Mouse (Mus musculus): ENCODE data around the gene Klrb1b.

The Klrb1b gene

GRCm38 (mm10) chr6:128826132-128826531, at the start of gene Klrb1b, which contains the start of gene Gm44511:
TSS of gene Klrb1b (minus strand) at chr6:128826331.
TSS of gene Gm44511 (minus strand) at chr6:128826315.
- no peak for DNase-seq (ENCODE audit: low spot score in 2 of 2)

DNA sequence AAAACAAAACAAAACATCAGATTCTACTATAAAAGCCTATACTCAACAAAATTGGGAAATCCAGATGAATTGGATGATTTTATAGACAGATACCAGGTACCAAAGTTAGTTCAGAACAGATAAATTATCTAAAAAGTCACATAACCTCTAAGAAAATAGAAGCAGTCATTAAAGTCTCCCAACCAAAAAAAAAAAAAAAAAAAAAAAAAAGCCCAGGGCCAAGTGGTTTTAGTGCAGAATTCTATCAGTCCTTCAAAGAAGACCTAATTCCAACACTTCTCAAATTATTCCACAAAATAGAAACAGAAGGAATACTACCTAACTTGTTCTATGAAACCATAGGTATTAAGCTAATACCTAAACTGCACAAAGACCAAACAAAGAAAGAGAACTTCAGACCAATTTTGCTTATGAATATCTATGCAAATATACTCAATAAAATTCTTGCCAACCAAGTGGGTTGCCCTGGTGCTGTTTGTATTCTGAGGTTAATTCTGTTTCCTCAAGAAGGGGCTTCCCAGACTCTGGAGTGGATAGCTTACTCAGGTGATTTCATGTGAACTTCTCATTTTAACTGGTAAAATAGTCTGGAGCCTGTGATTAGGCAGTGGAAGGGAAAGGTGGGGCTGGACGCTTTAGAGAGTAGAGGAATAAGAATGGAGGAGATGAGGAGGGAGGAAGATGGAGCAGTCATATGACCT, 45.9 kb upstream of the Klrb1b start:
- no peak for DNase-seq (ENCODE audit: low spot score in 2 of 2)

DNA sequence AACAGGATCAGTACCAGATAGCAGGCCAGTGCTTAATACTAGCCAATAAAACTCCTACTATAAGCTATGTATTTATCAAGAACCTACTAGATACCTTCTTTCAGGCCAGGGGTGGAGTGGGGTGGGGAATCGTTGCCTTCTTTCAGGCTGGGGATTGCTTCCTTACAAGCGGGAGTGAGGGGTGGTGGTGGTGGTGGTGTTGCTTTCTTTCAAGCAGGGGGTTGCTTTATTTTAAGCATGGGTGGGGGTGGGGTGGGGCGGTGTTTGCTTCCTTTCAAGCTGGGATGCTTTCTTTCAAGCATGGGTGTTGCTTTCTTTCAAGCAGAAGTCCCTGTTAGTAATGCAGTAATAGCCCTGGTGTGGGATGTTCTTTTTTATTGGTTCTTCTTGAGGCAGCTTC, 42.7 kb upstream of the Klrb1b start:
- no peak for DNase-seq (ENCODE audit: low spot score in 2 of 2)

GRCm38 (mm10) chr6:128857976-128858375, 31.8 kb upstream of the Klrb1b start:
- no peak for DNase-seq (ENCODE audit: low spot score in 2 of 2)

- DNase-seq (ENCODE audit: low spot score in 2 of 2) = peak in 1 of 2 experiments; percentile 14
These were observed 30.1 kb upstream of the Klrb1b start for GRCm38 (mm10) chr6:128856250-128856649.

GRCm38 (mm10) chr6:128855477-128855876, 29.3 kb upstream of the Klrb1b start:
- DNase-seq (ENCODE audit: low spot score in 2 of 2) = no peak

- DNase-seq (ENCODE audit: low spot score in 2 of 2) = no peak
These were observed 28.8 kb upstream of the Klrb1b start for GRCm38 (mm10) chr6:128854895-128855294.

- DNase-seq (ENCODE audit: low spot score in 2 of 2) = peak in 1 of 2 experiments; percentile 26
These were observed 28.1 kb upstream of the Klrb1b start for GRCm38 (mm10) chr6:128854024-128854820.

DNA sequence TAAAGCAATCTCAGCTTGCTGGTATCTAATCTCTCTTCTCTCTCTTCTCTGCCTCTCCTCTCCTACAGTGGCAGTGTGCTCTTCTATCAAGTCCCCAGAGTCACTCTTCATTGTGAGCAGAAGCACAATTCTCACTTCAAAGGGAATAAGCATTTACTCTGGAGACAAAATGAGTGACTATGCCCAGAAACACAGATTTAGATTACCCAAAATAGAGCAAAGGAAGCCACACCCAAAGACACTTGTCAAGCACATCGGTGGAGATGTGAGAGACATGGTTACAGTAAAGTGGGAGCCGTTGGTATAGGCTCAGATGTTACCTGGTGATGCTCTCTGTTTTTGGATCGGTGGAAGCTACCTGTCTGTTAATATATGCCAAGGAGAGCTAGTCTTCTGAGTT, 26.6 kb upstream of the Klrb1b start:
- no peak for DNase-seq (ENCODE audit: low spot score in 2 of 2)

- DNase-seq (ENCODE audit: low spot score in 2 of 2) = no peak
These were observed 25.0 kb upstream of the Klrb1b start for GRCm38 (mm10) chr6:128851151-128851550.

GRCm38 (mm10) chr6:128850671-128851070, 24.5 kb upstream of the Klrb1b start:
- no peak for DNase-seq (ENCODE audit: low spot score in 2 of 2)

- no peak for DNase-seq (ENCODE audit: low spot score in 2 of 2)
These were observed 23.8 kb upstream of the Klrb1b start for GRCm38 (mm10) chr6:128849902-128850301.

- DNase-seq (ENCODE audit: low spot score in 2 of 2) = no peak
These were observed 21.3 kb upstream of the Klrb1b start for GRCm38 (mm10) chr6:128847401-128847800.

DNA sequence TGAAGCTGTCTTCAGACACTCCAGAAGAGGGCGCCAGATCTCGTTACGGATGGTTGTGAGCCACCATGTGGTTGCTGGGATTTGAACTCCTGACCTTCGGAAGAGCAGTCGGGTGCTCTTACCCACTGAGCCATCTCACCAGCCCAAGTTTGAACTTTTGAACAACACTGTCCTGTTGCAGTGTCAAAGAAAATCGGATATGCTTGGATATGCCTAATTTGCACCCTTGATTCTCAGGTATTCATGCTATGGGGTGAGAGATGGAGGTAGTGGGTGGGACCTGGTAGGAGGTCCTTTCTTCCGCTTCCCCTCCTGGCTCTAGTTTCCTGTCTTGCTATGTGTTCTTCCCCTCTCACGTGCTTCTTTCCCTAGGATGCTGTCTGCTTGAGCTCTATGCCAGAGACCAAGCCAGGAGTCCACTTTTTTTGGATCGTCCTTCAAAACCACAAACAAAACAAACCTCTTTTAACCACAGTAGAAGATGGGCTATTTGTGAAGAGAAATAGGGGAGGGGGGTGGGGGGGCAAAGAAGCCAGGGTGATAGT, 19.9 kb upstream of the Klrb1b start:
- no peak for DNase-seq (ENCODE audit: low spot score in 2 of 2)

GRCm38 (mm10) chr6:128845319-128845979, 19.3 kb upstream of the Klrb1b start:
- DNase-seq (ENCODE audit: low spot score in 2 of 2) = peak; percentile 66 to 68

DNA sequence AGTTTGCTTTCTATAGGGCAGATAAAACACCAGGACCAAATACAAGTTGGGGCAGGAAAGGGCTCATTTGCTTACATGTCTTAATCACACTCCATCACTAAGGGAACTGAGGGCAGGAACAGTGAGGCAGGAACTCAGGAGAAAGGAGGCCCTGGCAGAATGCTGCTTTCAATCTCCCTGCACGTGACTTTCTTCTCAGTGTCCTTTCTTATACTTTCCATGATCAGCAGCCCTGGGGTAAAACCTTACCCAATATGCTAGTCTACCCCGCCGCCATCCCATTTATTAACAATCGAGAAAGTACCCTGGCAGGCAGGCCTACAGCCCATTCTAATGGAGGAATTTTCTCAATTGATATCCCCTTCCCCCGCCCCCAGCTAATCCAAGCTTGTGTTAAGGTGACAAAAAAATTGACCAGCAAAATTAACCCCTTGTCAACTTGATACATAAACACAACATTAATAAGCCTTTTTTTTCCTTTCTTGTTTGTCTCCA, 18.5 kb upstream of the Klrb1b start:
- DNase-seq (ENCODE audit: low spot score in 2 of 2) = no peak

GRCm38 (mm10) chr6:128844131-128844530, 18.0 kb upstream of the Klrb1b start:
- DNase-seq (ENCODE audit: low spot score in 2 of 2) = peak in 1 of 2 experiments; percentile 20

DNA sequence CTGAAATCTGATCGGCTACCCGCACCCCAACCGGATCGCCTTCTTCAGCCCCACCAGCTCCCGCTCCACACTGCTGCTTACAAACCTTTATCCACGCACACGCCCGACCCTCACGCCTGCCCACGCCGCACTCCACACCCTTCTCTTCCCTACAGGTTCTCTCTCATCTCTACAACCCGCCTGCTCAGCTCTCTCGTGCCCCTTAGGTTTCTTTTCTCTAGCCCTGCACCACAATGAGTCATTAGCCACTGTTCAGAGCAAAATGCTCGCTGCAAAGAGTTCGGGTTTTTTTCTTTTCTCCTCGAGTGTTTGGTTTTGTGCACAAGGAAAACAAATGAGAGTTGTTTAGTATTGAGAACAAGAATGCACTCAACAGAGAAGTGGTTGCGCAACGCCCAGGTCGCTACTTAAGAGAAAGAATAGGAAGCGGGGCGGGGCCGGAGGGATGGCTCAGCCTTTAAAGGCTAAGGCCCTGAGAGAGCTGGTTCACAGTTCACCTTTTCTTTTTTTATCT, 17.4 kb upstream of the Klrb1b start:
- DNase-seq (ENCODE audit: low spot score in 2 of 2) = peak in 1 of 2 experiments; percentile 21

DNA sequence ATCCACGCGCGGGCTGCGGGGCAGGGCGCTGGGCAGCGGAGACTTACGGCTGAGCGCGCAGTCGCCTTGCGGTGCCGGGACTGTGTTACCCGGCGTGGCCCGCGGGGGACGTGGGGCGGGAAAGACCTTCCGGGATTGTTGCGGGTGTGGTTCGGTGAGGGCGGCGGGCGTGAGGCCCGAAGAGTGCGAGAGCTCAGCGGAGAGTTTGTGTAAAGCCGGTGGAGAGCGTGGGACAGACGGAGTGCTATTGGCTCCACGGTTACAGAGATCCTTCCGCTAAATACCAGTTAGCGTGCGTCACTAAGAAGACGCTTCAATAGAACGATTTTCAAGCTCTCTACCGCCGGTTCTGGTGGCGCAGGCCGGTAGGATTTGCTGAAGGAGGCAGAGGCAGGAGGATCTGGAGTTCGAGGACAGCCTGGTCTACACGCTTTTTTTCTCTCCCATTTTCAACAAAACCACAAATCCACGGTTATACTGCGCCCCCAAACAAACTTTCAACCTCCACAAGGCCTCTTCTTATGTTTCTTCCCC, 16.9 kb upstream of the Klrb1b start:
- peak; percentile 89 to 92 for DNase-seq (ENCODE audit: low spot score in 2 of 2)

GRCm38 (mm10) chr6:128842356-128842944, 16.3 kb upstream of the Klrb1b start:
- peak in 1 of 2 experiments; percentile 2 for DNase-seq (ENCODE audit: low spot score in 2 of 2)
